Mouse (Mus musculus) CD4-positive, CD25-positive, alpha-beta regulatory T cell, adult 2 months (primary cell): Measurements from ENCODE around the gene Htr5a.

ENCODE experiments used
- DNase-seq: peaks from one replicate; pipeline ENCODE4 v3.0.0-alpha.2; 2012; ENCODE audit warnings: low read depth, low spot score

Htr5a gene

GRCm38 (mm10) chr5:27881261-27881660 is 39.3 kb downstream of the Htr5a start:
- no peak for DNase-seq

GRCm38 (mm10) chr5:27888080-27888479 is 46.1 kb downstream of the Htr5a start:
- DNase-seq, result no peak

- DNase-seq, result no peak
Observed at GRCm38 (mm10) chr5:27895961-27896360, 54.0 kb downstream of the Htr5a start.

GRCm38 (mm10) chr5:27899756-27900155 is 57.8 kb downstream of the Htr5a start:
- no peak for DNase-seq

- DNase-seq, result no peak
Observed at GRCm38 (mm10) chr5:27900186-27900585, 58.2 kb downstream of the Htr5a start.
